Mouse (Mus musculus) ES-E14 (cell line): ENCODE results near the gene Ica1.

Source experiments
- CHD2 ChIP-seq: IDR thresholded peaks from 2 replicates; pipeline ENCODE4 v1.6.1; 2014; ENCODE audit warnings: mild to moderate bottlenecking, low read depth, low read length, inconsistent platforms
- MAFK ChIP-seq: IDR thresholded peaks from 2 replicates; pipeline ENCODE4 v1.6.1; 2014; ENCODE audit warnings: mild to moderate bottlenecking, low read depth, low read length, inconsistent platforms; ENCODE audit not compliant: insufficient read depth
- ZC3H11A ChIP-seq: IDR thresholded peaks from 2 replicates; pipeline ENCODE4 v1.6.1; 2012; ENCODE audit warnings: low read depth, mild to moderate bottlenecking, inconsistent platforms, low read length, borderline replicate concordance
- ZNF384 ChIP-seq: IDR thresholded peaks from 2 replicates; pipeline ENCODE4 v1.6.1; 2012; ENCODE audit warnings: low read depth, low read length, inconsistent platforms

- TF ChIP-seq ZC3H11A (no peak), MAFK (no peak), ZNF384 (no peak), CHD2 (no peak)
Observed at GRCm38 (mm10) chr6:8619582-8620350, 158.5 kb downstream of the Ica1 start.
